Comparison of ENCODE assay signal across 8 mouse cellular contexts in genomic region chr4:136424120-136424999, GRCm38 (mm10). TPM values are rescaled to one million over a fixed set of nuclear protein-coding genes. Genes with fewer than 3 reads are reported as not detected.
A peak's percentile ranks its signal among the peaks of the same experiment; 100 is the strongest.
DNase-seq lines count a peak whose midpoint lies in the region; ATAC-seq lines count a peak whose summit lies in the region.

No protein-coding gene starts in this region.

- H3K9me3 ChIP-seq in hindbrain, embryonic 13.5 days = no peaks in the 10 kb centered on the region
- H3K9me3 ChIP-seq in midbrain, embryonic 16.5 days (replicated peaks; ENCODE audit: control insufficient read depth, low read length, poor library complexity, severe bottlenecking) = no peaks in the 10 kb centered on the region

- peaks cover 22% of the 10 kb centered on the region for H3K4me1 ChIP-seq in hindbrain, embryonic 13.5 days (replicated peaks)
- peaks cover 9% of the 10 kb centered on the region; the same call in 1 of the 2 replicates for H3K4me1 ChIP-seq in midbrain, embryonic 16.5 days (ENCODE audit: control insufficient read depth, insufficient read depth, low read length)

- H3K4me2 ChIP-seq in hindbrain, embryonic 13.5 days = peak overlapping the region; percentile 86
- H3K4me2 ChIP-seq in midbrain, embryonic 16.5 days (ENCODE audit: low read length) = peak overlapping the region; percentile 95

- peaks cover 61% of the 10 kb centered on the region for H3K27me3 ChIP-seq in hindbrain, embryonic 13.5 days
- H3K27me3 ChIP-seq in midbrain, embryonic 16.5 days (ENCODE audit: control insufficient read depth, insufficient read depth, low read depth, low read length) = peaks cover 9% of the 10 kb centered on the region

- H3K27ac ChIP-seq in hindbrain, embryonic 13.5 days = no peak overlapping the region
- no peak overlapping the region for H3K27ac ChIP-seq in midbrain, embryonic 16.5 days (ENCODE audit: low read length)

- H3K4me3 ChIP-seq in hindbrain, embryonic 13.5 days = peak overlapping the region; percentile 47
- H3K4me3 ChIP-seq in midbrain, embryonic 16.5 days (ENCODE audit: low read depth, low read length) = peak overlapping the region; percentile 55

- peak overlapping the region; percentile 67 for H3K9ac ChIP-seq in hindbrain, embryonic 13.5 days
- H3K9ac ChIP-seq in midbrain, embryonic 16.5 days (ENCODE audit: low read depth, low read length) = peak overlapping the region; percentile 64

- no peak for DNase-seq in cerebellum, adult 8-10 months
- peak; percentile 19 for DNase-seq in ovary, postnatal 36 days (ENCODE audit: low spot score)
- DNase-seq in ovary, adult 18-20 months (ENCODE audit: low spot score) = no peak
- DNase-seq in urinary bladder, postnatal 14 days (ENCODE audit: low spot score) = no peak
- no peak for DNase-seq in thymus, adult 18-20 months

- 0 out of 2 replicates have a peak, but pooled peaks have one; percentile 6 for ATAC-seq in cerebellum, adult (ENCODE audit: insufficient number of reproducible peaks, low FRiP score, low TSS enrichment)
- ATAC-seq in hindbrain, embryonic 13.5 days (ENCODE audit: low FRiP score) = 0 out of 2 replicates have a peak, but pooled peaks have one; percentile 39
- no peak for ATAC-seq in midbrain, embryonic 16.5 days

- WGBS in hindbrain, embryonic 13.5 days = 2% methylated on average over 70 of the region's 70 CpGs
- 2% methylated on average over 63 of the region's 70 CpGs for WGBS in midbrain, embryonic 16.5 days

- no peaks in the 10 kb centered on the region for H3K36me3 ChIP-seq in hindbrain, embryonic 13.5 days
- no peaks in the 10 kb centered on the region for H3K36me3 ChIP-seq in midbrain, embryonic 16.5 days (ENCODE audit: control insufficient read depth, insufficient read depth, low read length)

RNA-seq across cellular contexts. Expression of gene Htr1d, which starts 1.0 kb away (rescaled TPM):
- polyA plus RNA-seq in hindbrain, embryonic 13.5 days (2015; fragmentation: Nextera tagmentation; extraction: Ambion mirVana) = 0.55 and 1.1 TPM in 2 replicates
- 2.8 TPM in 2 replicates for polyA plus RNA-seq in midbrain, embryonic 16.5 days (2015; fragmentation: Nextera tagmentation; extraction: Ambion mirVana)

RNA-seq across cellular contexts. Expression of gene 6030445D17Rik, which starts 37.7 kb away (rescaled TPM):
- 0.09 and 0.10 TPM in 2 replicates for polyA plus RNA-seq in hindbrain, embryonic 13.5 days (2015; fragmentation: Nextera tagmentation; extraction: Ambion mirVana)
- 0.14 and 0.20 TPM in 2 replicates for polyA plus RNA-seq in midbrain, embryonic 16.5 days (2015; fragmentation: Nextera tagmentation; extraction: Ambion mirVana)

RNA-seq across cellular contexts. Expression of gene Luzp1, which starts 45.2 kb away (rescaled TPM):
- 67.1 and 76.1 TPM in 2 replicates for polyA plus RNA-seq in hindbrain, embryonic 13.5 days (2015; fragmentation: Nextera tagmentation; extraction: Ambion mirVana)
- polyA plus RNA-seq in midbrain, embryonic 16.5 days (2015; fragmentation: Nextera tagmentation; extraction: Ambion mirVana) = 40.8 and 46.7 TPM in 2 replicates
